Mouse (Mus musculus) myocyte (in vitro differentiated cells): ENCODE data around the gene Erv3.

Experiments
- E2F4 ChIP-seq: IDR thresholded peaks from one replicate; pipeline ENCODE4 v1.6.1; 2011; ENCODE audit warnings: mild to moderate bottlenecking, control low read depth, moderate library complexity; ENCODE audit not compliant: insufficient read depth
- MAX ChIP-seq: IDR thresholded peaks from one replicate; pipeline ENCODE4 v1.6.1; 2011; ENCODE audit warnings: low read depth, mild to moderate bottlenecking, control low read depth
- MYOD1 ChIP-seq, 3 experiments: IDR thresholded peaks; one replicate each; pipeline ENCODE4 v1.6.1; 2011; ENCODE audit warnings: control low read depth in 2 of 3, low read depth in 2 of 3, mild to moderate bottlenecking in 2 of 3, moderate library complexity in 1 of 3; ENCODE audit not compliant: insufficient read length in 2 of 3, control insufficient read depth in 1 of 3
- POLR2A ChIP-seq: IDR thresholded peaks from one replicate; pipeline ENCODE4 v1.6.1; 2011; ENCODE audit warnings: low read depth, mild to moderate bottlenecking, control low read depth, moderate library complexity; ENCODE audit not compliant: insufficient read length
- POLR2AphosphoS2 ChIP-seq: IDR thresholded peaks from one replicate; pipeline ENCODE4 v1.6.1; 2011; ENCODE audit warnings: low read depth, control low read depth; ENCODE audit not compliant: insufficient read length
- REST ChIP-seq: IDR thresholded peaks from one replicate; pipeline ENCODE4 v1.6.1; 2011; ENCODE audit warnings: mild to moderate bottlenecking, control low read depth, moderate library complexity; ENCODE audit not compliant: insufficient read depth, insufficient read length
- SRF ChIP-seq: IDR thresholded peaks from one replicate; pipeline ENCODE4 v1.6.1; 2011; ENCODE audit warnings: low read depth; ENCODE audit not compliant: control insufficient read depth, insufficient read length
- TCF12 ChIP-seq: IDR thresholded peaks from one replicate; pipeline ENCODE4 v1.6.1; 2011; ENCODE audit warnings: mild to moderate bottlenecking, control low read depth; ENCODE audit not compliant: poor library complexity, insufficient read depth, severe bottlenecking
- USF1 ChIP-seq: IDR thresholded peaks from one replicate; pipeline ENCODE4 v1.6.1; 2011; ENCODE audit warnings: low read depth, mild to moderate bottlenecking, control low read depth, moderate library complexity

GRCm38 (mm10) chr2:131831861-131832260 lies 27.7 kb downstream of the Erv3 start:
- no peak for TF ChIP-seq POLR2A
- no peak for TF ChIP-seq TCF12
- no peak for TF ChIP-seq E2F4
- no peak for TF ChIP-seq SRF
- no peak for TF ChIP-seq USF1
- TF ChIP-seq REST: no peak
- TF ChIP-seq MYOD1 (IDR thresholded peaks at IDR 0.05; ENCODE audit: control insufficient read depth in 1 of 3, insufficient read length in 2 of 3, low read depth in 2 of 3): no peak
- no peak for TF ChIP-seq MAX
- TF ChIP-seq POLR2AphosphoS2: no peak
